Mouse (Mus musculus): ENCODE measurements around the gene Spag6. TPM values are rescaled to one million over a fixed set of nuclear protein-coding genes. Genes with fewer than 3 reads are reported as not detected.

Spag6 gene
- total and polyA plus RNA-seq, 2 experiments from 2014 or later = 0.10 TPM; not detected in 1

DNA sequence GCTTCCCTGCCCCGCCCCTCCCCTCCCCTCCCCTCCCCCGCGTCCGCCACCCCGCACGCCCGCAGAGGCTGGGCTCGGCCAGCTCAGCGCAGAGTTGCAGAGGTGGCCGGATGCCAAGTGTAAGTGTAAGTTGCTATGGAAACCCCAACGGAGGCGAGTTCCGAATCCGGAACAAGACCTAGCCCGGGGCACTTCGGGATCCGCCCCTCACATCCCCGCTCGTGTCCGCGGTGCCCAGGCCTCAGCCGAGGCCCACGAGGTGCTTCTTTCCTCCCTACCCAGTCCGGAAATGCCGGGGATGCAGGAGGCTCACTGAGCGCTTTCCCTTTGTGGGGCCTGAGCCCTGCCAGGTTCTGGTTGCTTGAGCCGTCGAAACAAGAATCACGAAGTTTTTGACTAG, 12.9 kb upstream of the Spag6 start:
- ATAC-seq (ENCODE audit: insufficient read depth, low read depth) = no peak
- peak overlapping the region; percentile 49 for H3K4me3 ChIP-seq (ENCODE audit: low read depth, low read length)
- peak; percentile 42 for DNase-seq (ENCODE audit: low spot score)
- peak overlapping the region; percentile 30; the same call in 1 of the 2 replicates for H3K9ac ChIP-seq (replicated peaks; ENCODE audit: low read depth, low read length)
- peak overlapping the region; percentile 84 for H3K4me2 ChIP-seq (ENCODE audit: low read depth, low read length)
- H3K36me3 ChIP-seq (replicated peaks; ENCODE audit: control insufficient read depth, insufficient read depth, low read length) = peaks cover 10% of the 10 kb centered on the region
- H3K4me1 ChIP-seq (ENCODE audit: control insufficient read depth, insufficient read depth) = peaks cover 24% of the 10 kb centered on the region
- no peak overlapping the region; the same call in 1 of the 2 replicates for H3K27ac ChIP-seq (ENCODE audit: low read depth)
- TF ChIP-seq EP300 (IDR thresholded peaks at IDR 0.05; ENCODE audit: low read depth) = no peak
- TF ChIP-seq CTCF (IDR thresholded peaks at IDR 0.05; ENCODE audit: low read depth) = no peak
- H3K27me3 ChIP-seq (ENCODE audit: control insufficient read depth, insufficient read depth, low read length) = peaks cover 12% of the 10 kb centered on the region; the same call in 1 of the 2 replicates
- WGBS = 4% methylated on average over 23 of the region's 29 CpGs
- no peaks in the 10 kb centered on the region for H3K9me3 ChIP-seq (replicated peaks; ENCODE audit: control insufficient read depth, low read length)

DNA sequence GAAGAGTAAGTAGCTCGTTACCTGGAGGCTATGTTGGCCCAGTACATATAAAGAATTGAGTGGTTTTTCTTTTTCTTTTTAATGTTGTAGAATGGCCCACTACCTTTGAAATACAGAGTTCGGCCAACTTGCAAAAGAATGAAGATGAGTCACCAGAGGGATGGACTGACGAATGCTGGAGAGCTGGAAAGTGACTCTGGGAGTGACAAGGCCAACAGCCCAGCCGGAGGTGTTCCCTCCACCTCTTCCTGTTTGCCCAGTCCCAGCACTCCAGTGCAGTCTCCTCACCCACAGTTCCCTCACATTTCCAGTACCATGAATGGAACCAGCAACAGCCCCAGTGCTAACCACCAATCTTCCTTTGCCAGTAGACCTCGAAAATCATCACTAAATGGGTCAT, 9.8 kb upstream of the Spag6 start:
- Histone ChIP-seq H3K27me3 (ENCODE audit: control insufficient read depth, insufficient read depth, low read length) (peaks cover 41% of the 10 kb centered on the region), H3K9me3 (replicated peaks; ENCODE audit: control insufficient read depth, low read length) (no peaks in the 10 kb centered on the region), H3K36me3 (replicated peaks; ENCODE audit: control insufficient read depth, insufficient read depth, low read length) (peaks cover 10% of the 10 kb centered on the region), H3K27ac (ENCODE audit: low read depth) (no peak overlapping the region), H3K4me1 (ENCODE audit: control insufficient read depth, insufficient read depth) (peaks cover 17% of the 10 kb centered on the region), H3K4me2 (ENCODE audit: low read depth, low read length) (no peak overlapping the region), H3K9ac (replicated peaks; ENCODE audit: low read depth, low read length) (no peak overlapping the region), H3K4me3 (ENCODE audit: low read depth, low read length) (no peak overlapping the region)
- TF ChIP-seq EP300 (IDR thresholded peaks at IDR 0.05; ENCODE audit: low read depth) (no peak), CTCF (IDR thresholded peaks at IDR 0.05; ENCODE audit: low read depth) (no peak)
- WGBS = 84% methylated on average over 5 of the region's 5 CpGs
- DNase-seq (ENCODE audit: low spot score) = no peak
- ATAC-seq (ENCODE audit: insufficient read depth, low read depth) = no peak

DNA sequence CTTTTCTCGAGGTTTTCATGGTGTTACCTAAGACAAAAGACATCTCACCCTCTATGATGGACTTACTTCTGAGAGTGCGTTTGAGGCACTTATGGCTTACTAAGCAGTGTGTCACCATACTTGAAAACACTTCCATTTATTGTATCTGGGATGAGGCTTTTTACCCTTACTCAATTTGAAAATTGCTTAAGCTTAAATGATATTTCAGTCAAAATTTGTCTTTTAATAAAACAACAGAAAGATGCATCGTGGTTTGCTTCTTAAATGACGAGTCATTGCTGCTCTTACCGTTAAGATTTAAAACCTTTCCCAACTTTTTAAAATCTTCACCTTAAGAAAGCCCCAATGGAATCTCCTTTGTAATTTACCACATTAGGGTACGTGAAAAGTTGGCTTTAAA, 7.4 kb upstream of the Spag6 start:
- Histone ChIP-seq H3K4me3 (ENCODE audit: low read depth, low read length) (no peak overlapping the region), H3K4me2 (ENCODE audit: low read depth, low read length) (no peak overlapping the region), H3K9ac (replicated peaks; ENCODE audit: low read depth, low read length) (no peak overlapping the region), H3K27me3 (ENCODE audit: control insufficient read depth, insufficient read depth, low read length) (peaks cover 53% of the 10 kb centered on the region), H3K4me1 (ENCODE audit: control insufficient read depth, insufficient read depth) (peaks cover 14% of the 10 kb centered on the region), H3K9me3 (replicated peaks; ENCODE audit: control insufficient read depth, low read length) (no peaks in the 10 kb centered on the region), H3K27ac (ENCODE audit: low read depth) (no peak overlapping the region), H3K36me3 (replicated peaks; ENCODE audit: control insufficient read depth, insufficient read depth, low read length) (peaks cover 10% of the 10 kb centered on the region)
- no peak for TF ChIP-seq EP300 (IDR thresholded peaks at IDR 0.05; ENCODE audit: low read depth)
- TF ChIP-seq CTCF (IDR thresholded peaks at IDR 0.05; ENCODE audit: low read depth) = no peak
- no peak for ATAC-seq (ENCODE audit: insufficient read depth, low read depth)
- 83% methylated on average over 6 of the region's 6 CpGs for WGBS
- no peak for DNase-seq (ENCODE audit: low spot score)

DNA sequence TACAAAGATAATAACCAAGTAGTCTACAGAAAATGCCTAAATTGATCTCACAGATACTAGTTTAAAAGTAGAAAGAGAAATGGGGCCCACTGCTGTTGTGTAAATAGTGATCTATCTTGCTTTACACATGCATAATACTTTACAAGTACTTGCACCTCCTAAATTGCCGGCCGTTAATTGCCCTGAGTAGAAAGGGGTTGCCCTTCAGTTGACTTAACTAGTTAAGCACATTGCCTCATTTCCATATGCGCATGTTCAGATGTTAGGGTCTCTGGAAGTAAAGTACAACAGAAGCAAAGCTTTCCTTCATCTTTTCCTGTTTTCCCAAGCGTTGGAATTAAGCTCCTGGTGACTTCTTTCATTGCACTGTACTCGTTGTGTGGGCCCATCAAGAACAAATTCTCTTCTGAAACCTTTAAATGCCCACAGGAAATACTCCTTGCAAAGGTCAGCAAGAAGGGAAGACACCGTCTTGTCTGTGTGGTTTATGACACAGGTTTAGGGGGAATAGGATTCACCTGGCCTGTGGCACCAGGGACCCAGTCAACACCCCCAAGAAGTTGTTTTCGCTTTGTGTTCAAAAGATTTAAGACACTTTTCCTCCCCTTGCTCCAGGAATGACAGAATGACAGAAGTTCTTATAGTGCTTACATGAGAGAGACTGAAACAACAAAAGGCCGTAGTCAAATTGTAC, 6.9 kb upstream of the Spag6 start:
- Histone ChIP-seq H3K36me3 (replicated peaks; ENCODE audit: control insufficient read depth, insufficient read depth, low read length) (peaks cover 9% of the 10 kb centered on the region), H3K9ac (replicated peaks; ENCODE audit: low read depth, low read length) (no peak overlapping the region), H3K4me3 (ENCODE audit: low read depth, low read length) (no peak overlapping the region), H3K4me2 (ENCODE audit: low read depth, low read length) (no peak overlapping the region), H3K27me3 (ENCODE audit: control insufficient read depth, insufficient read depth, low read length) (peaks cover 58% of the 10 kb centered on the region), H3K27ac (ENCODE audit: low read depth) (no peak overlapping the region), H3K4me1 (ENCODE audit: control insufficient read depth, insufficient read depth) (peaks cover 14% of the 10 kb centered on the region), H3K9me3 (replicated peaks; ENCODE audit: control insufficient read depth, low read length) (no peaks in the 10 kb centered on the region)
- ATAC-seq (ENCODE audit: insufficient read depth, low read depth) (no peak), DNase-seq (ENCODE audit: low spot score) (no peak)
- TF ChIP-seq CTCF (IDR thresholded peaks at IDR 0.05; ENCODE audit: low read depth) = no peak
- no peak for TF ChIP-seq EP300 (IDR thresholded peaks at IDR 0.05; ENCODE audit: low read depth)
- WGBS = 78% methylated on average over 8 of the region's 8 CpGs

DNA sequence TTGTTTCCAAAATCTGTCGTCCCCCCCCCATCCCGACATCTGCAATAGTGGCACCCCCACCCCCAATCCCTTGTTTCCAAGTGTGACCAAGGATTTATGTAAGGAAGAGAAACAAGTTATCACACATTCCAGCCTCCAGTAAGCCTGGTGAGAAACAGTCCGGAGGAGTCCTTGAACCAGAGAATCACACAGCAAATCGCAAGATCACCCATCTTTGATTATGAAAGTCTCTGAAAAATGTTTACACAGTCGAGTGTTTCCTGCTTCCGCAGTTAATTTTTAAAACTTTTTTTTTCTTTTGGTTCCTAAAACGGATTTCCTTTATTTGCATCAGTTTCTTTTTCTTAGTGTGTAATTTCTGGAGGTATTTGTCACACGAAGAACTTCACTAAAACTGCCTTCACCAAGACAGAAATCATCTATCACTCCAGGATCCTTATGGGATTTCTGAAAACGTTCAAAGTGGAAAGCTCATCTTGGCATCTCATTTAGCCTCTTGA, 6.1 kb upstream of the Spag6 start:
- Histone ChIP-seq H3K9me3 (replicated peaks; ENCODE audit: control insufficient read depth, low read length) (no peaks in the 10 kb centered on the region), H3K4me1 (ENCODE audit: control insufficient read depth, insufficient read depth) (peaks cover 14% of the 10 kb centered on the region), H3K36me3 (replicated peaks; ENCODE audit: control insufficient read depth, insufficient read depth, low read length) (peaks cover 6% of the 10 kb centered on the region), H3K4me3 (ENCODE audit: low read depth, low read length) (no peak overlapping the region), H3K4me2 (ENCODE audit: low read depth, low read length) (no peak overlapping the region), H3K27ac (ENCODE audit: low read depth) (no peak overlapping the region), H3K9ac (replicated peaks; ENCODE audit: low read depth, low read length) (no peak overlapping the region), H3K27me3 (ENCODE audit: control insufficient read depth, insufficient read depth, low read length) (peaks cover 65% of the 10 kb centered on the region)
- no peak for ATAC-seq (ENCODE audit: insufficient read depth, low read depth)
- TF ChIP-seq CTCF (IDR thresholded peaks at IDR 0.05; ENCODE audit: low read depth) = no peak
- TF ChIP-seq EP300 (IDR thresholded peaks at IDR 0.05; ENCODE audit: low read depth) = no peak
- DNase-seq (ENCODE audit: low spot score) = no peak
- 19% methylated on average over 9 of the region's 9 CpGs for WGBS
